Mouse (Mus musculus): ENCODE measurements around the gene Olfr20. TPM values are rescaled to one million over a fixed set of nuclear protein-coding genes. Genes with fewer than 3 reads are reported as not detected.

Gene Olfr20
- polyA plus RNA-seq, 1 experiment from 2014 or later: not detected

DNA sequence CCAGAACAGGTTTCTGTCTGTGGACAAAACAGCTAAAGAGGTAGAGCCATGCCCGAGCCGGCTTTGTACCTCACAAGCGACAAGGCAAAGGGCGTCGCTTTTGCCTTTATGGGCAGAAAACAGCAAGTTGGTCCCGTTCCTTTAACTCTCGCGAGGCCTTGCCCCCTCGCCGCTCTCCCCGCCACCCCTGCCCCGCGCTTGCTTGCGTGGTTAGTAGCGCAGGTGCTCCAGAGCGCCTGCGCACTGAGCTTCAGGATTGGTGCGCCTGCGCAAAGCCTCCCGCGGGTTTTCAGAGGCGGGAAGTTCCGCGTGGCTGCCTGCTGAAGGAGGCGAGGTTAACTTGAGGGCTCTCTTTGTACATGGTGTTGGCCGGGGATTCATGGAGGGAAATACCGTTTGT lies 21.1 kb upstream of the Olfr20 start, which contains the start of the genes Aspa, Gm49340 and Spata22:
TSS of gene Aspa (minus strand) at position 155 of the 400 bp plus-strand sequence.
TSS of gene Gm49340 (plus strand) at position 300 of the 400 bp plus-strand sequence.
TSS of gene Spata22 (plus strand) at position 300 of the 400 bp plus-strand sequence.
- Histone ChIP-seq H3K27me3 (ENCODE audit: control insufficient read depth, insufficient read depth, low read length) (no peaks in the 10 kb centered on the region), H3K9ac (replicated peaks; ENCODE audit: low read depth, low read length) (no peak within 1 kb of the TSS), H3K9me3 (ENCODE audit: control insufficient read depth, low read depth, low read length) (no peaks in the 10 kb centered on the region), H3K4me3 (ENCODE audit: low read depth, low read length) (no peak within 1 kb of the TSS), H3K4me1 (ENCODE audit: control insufficient read depth, insufficient read depth, low read length) (0 out of 2 replicates have a peak, but pooled peaks cover 2% of the 10 kb centered on the region), H3K27ac (ENCODE audit: low read length) (no peak within 1 kb of the TSS), H3K36me3 (ENCODE audit: control insufficient read depth, insufficient read depth, low read length) (no peaks in the 10 kb centered on the region), H3K4me2 (replicated peaks; ENCODE audit: low read depth, low read length) (no peak within 1 kb of the TSS)
- 79% methylated on average over 27 of the region's 27 CpGs for WGBS
- no peak for ATAC-seq (ENCODE audit: insufficient number of reproducible peaks, insufficient read depth, low FRiP score, low read depth)

DNA sequence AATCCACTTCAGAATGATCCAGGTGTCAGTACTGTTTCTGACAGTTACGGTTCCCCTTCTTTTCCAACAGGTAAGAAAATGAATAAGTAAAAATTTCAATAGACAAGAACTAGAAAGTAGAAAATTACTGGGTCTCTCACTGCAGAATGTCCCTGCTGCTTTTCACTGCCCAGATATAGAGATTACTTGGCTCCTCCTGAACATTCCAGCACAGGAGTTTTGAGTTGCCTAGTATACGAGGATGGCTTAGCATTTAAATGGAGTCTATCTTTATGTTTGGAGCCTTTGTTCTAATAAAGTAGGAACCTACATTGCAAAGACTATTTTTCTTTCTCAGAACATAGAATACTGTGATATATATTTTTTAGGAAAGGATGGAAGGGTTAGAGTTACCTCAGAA lies 17.2 kb upstream of the Olfr20 start:
- no peak for ATAC-seq (ENCODE audit: insufficient number of reproducible peaks, insufficient read depth, low FRiP score, low read depth)
- H3K36me3 ChIP-seq (ENCODE audit: control insufficient read depth, insufficient read depth, low read length): no peaks in the 10 kb centered on the region
- WGBS: 74% methylated on average over 2 of the region's 2 CpGs

DNA sequence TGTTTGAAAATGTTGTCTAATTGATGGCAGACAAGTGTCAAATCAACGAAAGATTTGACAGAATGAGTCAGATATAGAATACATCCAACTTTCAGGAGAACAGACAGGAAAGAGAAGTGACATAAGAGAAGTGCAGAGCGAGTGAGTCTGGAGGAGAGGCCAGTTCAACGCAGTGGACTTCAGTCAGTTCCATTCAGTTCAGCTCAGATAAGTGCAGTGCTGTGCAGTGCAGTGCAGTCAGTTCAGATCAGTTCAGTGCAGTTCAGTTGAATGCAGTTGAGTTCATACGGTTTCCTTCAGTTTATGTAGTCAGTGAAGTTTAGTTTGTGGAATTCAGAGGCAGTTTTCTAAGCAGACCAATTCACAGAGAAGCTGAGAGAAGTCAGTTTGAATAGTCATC lies 13.7 kb upstream of the Olfr20 start:
- H3K4me1 ChIP-seq (ENCODE audit: control insufficient read depth, insufficient read depth, low read length): no peaks in the 10 kb centered on the region
- H3K9me3 ChIP-seq (ENCODE audit: control insufficient read depth, low read depth, low read length): no peaks in the 10 kb centered on the region
- H3K27ac ChIP-seq (ENCODE audit: low read length): no peak overlapping the region
- no peak overlapping the region for H3K4me3 ChIP-seq (ENCODE audit: low read depth, low read length)
- ATAC-seq (ENCODE audit: insufficient number of reproducible peaks, insufficient read depth, low FRiP score, low read depth): no peak
- H3K9ac ChIP-seq (replicated peaks; ENCODE audit: low read depth, low read length): no peak overlapping the region
- no peak overlapping the region for H3K4me2 ChIP-seq (replicated peaks; ENCODE audit: low read depth, low read length)
- WGBS: 62% methylated on average over 4 of the region's 4 CpGs
- no peaks in the 10 kb centered on the region for H3K27me3 ChIP-seq (ENCODE audit: control insufficient read depth, insufficient read depth, low read length)
- H3K36me3 ChIP-seq (ENCODE audit: control insufficient read depth, insufficient read depth, low read length): no peaks in the 10 kb centered on the region

More for the DNA sequence above, 17.2 kb upstream of the Olfr20 start:
- H3K27me3 ChIP-seq (ENCODE audit: control insufficient read depth, insufficient read depth, low read length): no peaks in the 10 kb centered on the region
- no peak overlapping the region for H3K27ac ChIP-seq (ENCODE audit: low read length)
- no peaks in the 10 kb centered on the region for H3K9me3 ChIP-seq (ENCODE audit: control insufficient read depth, low read depth, low read length)
- H3K9ac ChIP-seq (replicated peaks; ENCODE audit: low read depth, low read length): no peak overlapping the region
- H3K4me3 ChIP-seq (ENCODE audit: low read depth, low read length): no peak overlapping the region
- H3K4me1 ChIP-seq (ENCODE audit: control insufficient read depth, insufficient read depth, low read length): no peaks in the 10 kb centered on the region
- no peak overlapping the region for H3K4me2 ChIP-seq (replicated peaks; ENCODE audit: low read depth, low read length)

DNA sequence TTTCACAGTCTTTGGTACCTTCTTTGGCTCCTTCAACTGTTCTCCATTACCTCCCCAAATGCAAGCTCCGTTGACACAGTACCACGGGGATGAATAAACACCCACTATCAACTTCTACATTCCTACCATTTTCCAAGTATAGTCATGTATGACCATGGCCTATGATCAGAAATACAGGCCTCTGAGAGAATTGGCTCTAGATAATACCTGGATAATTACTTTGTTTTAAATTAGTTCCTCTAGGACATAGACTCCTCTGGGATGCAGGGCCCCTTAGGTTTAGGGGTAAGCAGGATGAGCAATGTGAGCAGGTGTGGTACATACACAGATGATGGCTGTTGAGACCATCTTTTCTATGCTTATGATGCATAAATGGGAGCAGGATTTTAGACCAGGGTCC lies 20.4 kb downstream of the Olfr20 start, which contains the start of gene Olfr376:
TSS of gene Olfr376 (plus strand) at position 301 of the 400 bp plus-strand sequence.
- Histone ChIP-seq H3K9me3 (ENCODE audit: control insufficient read depth, low read depth, low read length) (no peaks in the 10 kb centered on the region), H3K27me3 (ENCODE audit: control insufficient read depth, insufficient read depth, low read length) (no peaks in the 10 kb centered on the region), H3K27ac (ENCODE audit: low read length) (no peak within 1 kb of the TSS), H3K4me1 (ENCODE audit: control insufficient read depth, insufficient read depth, low read length) (no peaks in the 10 kb centered on the region), H3K4me3 (ENCODE audit: low read depth, low read length) (no peak within 1 kb of the TSS), H3K36me3 (ENCODE audit: control insufficient read depth, insufficient read depth, low read length) (no peaks in the 10 kb centered on the region), H3K9ac (replicated peaks; ENCODE audit: low read depth, low read length) (no peak within 1 kb of the TSS), H3K4me2 (replicated peaks; ENCODE audit: low read depth, low read length) (no peak within 1 kb of the TSS)
- 76% methylated on average over 2 of the region's 2 CpGs for WGBS
- ATAC-seq (ENCODE audit: insufficient number of reproducible peaks, insufficient read depth, low FRiP score, low read depth): no peak

DNA sequence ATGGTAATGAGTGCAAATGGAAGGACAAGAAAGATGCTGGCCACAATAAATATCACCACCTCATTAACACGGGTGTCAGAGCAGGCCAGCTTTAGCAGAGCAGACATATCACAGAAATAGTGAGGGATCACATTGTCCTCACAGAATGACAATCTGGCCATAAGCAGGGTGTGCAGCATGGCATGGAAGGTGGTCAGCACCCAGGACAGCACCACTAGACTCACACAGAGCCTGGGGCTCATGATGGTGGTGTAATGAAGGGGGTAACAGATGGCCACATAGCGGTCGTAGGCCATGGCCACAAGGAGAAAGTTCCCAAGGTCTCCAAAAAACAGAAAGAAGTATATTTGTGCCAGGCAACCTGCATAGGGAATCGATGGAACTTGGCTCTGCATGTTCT lies 44.8 kb downstream of the Olfr20 start:
- no peaks in the 10 kb centered on the region for H3K4me1 ChIP-seq (ENCODE audit: control insufficient read depth, insufficient read depth, low read length)
- no peak overlapping the region for H3K4me3 ChIP-seq (ENCODE audit: low read depth, low read length)
- no peaks in the 10 kb centered on the region for H3K36me3 ChIP-seq (ENCODE audit: control insufficient read depth, insufficient read depth, low read length)
- H3K4me2 ChIP-seq (replicated peaks; ENCODE audit: low read depth, low read length): no peak overlapping the region
- H3K27me3 ChIP-seq (ENCODE audit: control insufficient read depth, insufficient read depth, low read length): no peaks in the 10 kb centered on the region
- no peak overlapping the region for H3K9ac ChIP-seq (replicated peaks; ENCODE audit: low read depth, low read length)
- H3K9me3 ChIP-seq (ENCODE audit: control insufficient read depth, low read depth, low read length): no peaks in the 10 kb centered on the region
- ATAC-seq (ENCODE audit: insufficient number of reproducible peaks, insufficient read depth, low FRiP score, low read depth): no peak
- WGBS: 64% methylated on average over 4 of the region's 4 CpGs
- H3K27ac ChIP-seq (ENCODE audit: low read length): no peak overlapping the region

DNA sequence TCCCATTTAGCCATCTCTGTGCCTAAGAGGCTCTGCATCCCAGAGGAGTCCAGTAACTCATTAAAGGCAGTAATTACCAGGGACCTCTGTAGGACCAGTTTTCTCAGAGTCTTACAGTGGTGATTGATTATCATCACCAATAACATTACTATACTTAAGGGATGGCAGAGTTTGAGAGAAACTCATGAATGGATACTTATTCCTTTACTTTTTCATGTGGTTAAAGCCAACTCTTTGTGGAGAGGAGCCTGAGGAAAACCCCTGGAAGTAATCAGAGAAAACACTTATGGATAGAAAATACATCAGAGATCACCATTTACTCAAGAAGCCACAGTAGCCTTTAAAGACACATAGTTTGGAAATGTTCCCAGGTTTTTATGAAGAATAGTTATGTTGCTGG lies 48.9 kb downstream of the Olfr20 start, which contains the start of gene Olfr1:
TSS of gene Olfr1 (minus strand) at position 101 of the 400 bp plus-strand sequence.
- Histone ChIP-seq H3K27ac (ENCODE audit: low read length) (no peak within 1 kb of the TSS), H3K4me2 (replicated peaks; ENCODE audit: low read depth, low read length) (no peak within 1 kb of the TSS)
- no peak for ATAC-seq (ENCODE audit: insufficient number of reproducible peaks, insufficient read depth, low FRiP score, low read depth)

More for the DNA sequence above, 48.9 kb downstream of the Olfr20 start, which contains the start of gene Olfr1:
- Histone ChIP-seq H3K9me3 (ENCODE audit: control insufficient read depth, low read depth, low read length) (no peaks in the 10 kb centered on the region), H3K4me1 (ENCODE audit: control insufficient read depth, insufficient read depth, low read length) (no peaks in the 10 kb centered on the region), H3K36me3 (ENCODE audit: control insufficient read depth, insufficient read depth, low read length) (no peaks in the 10 kb centered on the region), H3K27me3 (ENCODE audit: control insufficient read depth, insufficient read depth, low read length) (no peaks in the 10 kb centered on the region), H3K4me3 (ENCODE audit: low read depth, low read length) (no peak within 1 kb of the TSS), H3K9ac (replicated peaks; ENCODE audit: low read depth, low read length) (no peak within 1 kb of the TSS)

Other genes with a start within 250 kb of the Olfr20 start
- 13.3 and 14.2 TPM in 2 replicates for gene Haspin, start 212.5 kb upstream of the Olfr20 start, polyA plus RNA-seq (2014; fragmentation: Nextera tagmentation; extraction: Ambion mirVana)
- 0.17 and 0.20 TPM in 2 replicates for gene P2rx5, start 190.4 kb upstream of the Olfr20 start, polyA plus RNA-seq (2014; fragmentation: Nextera tagmentation; extraction: Ambion mirVana)
- 111 and 116 TPM in 2 replicates for gene Emc6, start 173.7 kb upstream of the Olfr20 start, polyA plus RNA-seq (2014; fragmentation: Nextera tagmentation; extraction: Ambion mirVana)
- 241 and 253 TPM in 2 replicates for gene Tax1bp3, start 173.7 kb upstream of the Olfr20 start, polyA plus RNA-seq (2014; fragmentation: Nextera tagmentation; extraction: Ambion mirVana)
- gene Ctns, start 151.7 kb upstream of the Olfr20 start, polyA plus RNA-seq (2014; fragmentation: Nextera tagmentation; extraction: Ambion mirVana): 20.0 and 20.7 TPM in 2 replicates
- gene Shpk, start 151.3 kb upstream of the Olfr20 start, polyA plus RNA-seq (2014; fragmentation: Nextera tagmentation; extraction: Ambion mirVana): 1.8 TPM in 2 replicates
- gene Trpv1, start 116.5 kb upstream of the Olfr20 start, polyA plus RNA-seq (2014; fragmentation: Nextera tagmentation; extraction: Ambion mirVana): 0.13 TPM in 1 of 2 replicates, not detected in the other
- gene Trpv3, start 83.4 kb upstream of the Olfr20 start, polyA plus RNA-seq (2014; fragmentation: Nextera tagmentation; extraction: Ambion mirVana): 0.12 and 0.42 TPM in 2 replicates
- gene Aspa, start 21.2 kb upstream of the Olfr20 start, polyA plus RNA-seq (2014; fragmentation: Nextera tagmentation; extraction: Ambion mirVana): 3.7 and 4.1 TPM in 2 replicates
- not detected in 2 replicates for gene Gm49340, start 21.0 kb upstream of the Olfr20 start, polyA plus RNA-seq (2014; fragmentation: Nextera tagmentation; extraction: Ambion mirVana)
- not detected in 2 replicates for gene Spata22, start 21.0 kb upstream of the Olfr20 start, polyA plus RNA-seq (2014; fragmentation: Nextera tagmentation; extraction: Ambion mirVana)
- not detected in 2 replicates for gene Olfr376, start 20.5 kb downstream of the Olfr20 start, polyA plus RNA-seq (2014; fragmentation: Nextera tagmentation; extraction: Ambion mirVana)
- not detected in 2 replicates for gene Olfr1, start 48.8 kb downstream of the Olfr20 start, polyA plus RNA-seq (2014; fragmentation: Nextera tagmentation; extraction: Ambion mirVana)
- not detected in 2 replicates for gene Olfr378, start 77.7 kb downstream of the Olfr20 start, polyA plus RNA-seq (2014; fragmentation: Nextera tagmentation; extraction: Ambion mirVana)
- not detected in 2 replicates for gene Olfr380, start 106.7 kb downstream of the Olfr20 start, polyA plus RNA-seq (2014; fragmentation: Nextera tagmentation; extraction: Ambion mirVana)
- not detected in 2 replicates for gene Olfr381, start 140.8 kb downstream of the Olfr20 start, polyA plus RNA-seq (2014; fragmentation: Nextera tagmentation; extraction: Ambion mirVana)
- not detected in 2 replicates for gene Olfr382, start 166.4 kb downstream of the Olfr20 start, polyA plus RNA-seq (2014; fragmentation: Nextera tagmentation; extraction: Ambion mirVana)
- not detected in 2 replicates for gene Olfr385, start 242.2 kb downstream of the Olfr20 start, polyA plus RNA-seq (2014; fragmentation: Nextera tagmentation; extraction: Ambion mirVana)
- gene Olfr384, start 247.8 kb downstream of the Olfr20 start, polyA plus RNA-seq (2014; fragmentation: Nextera tagmentation; extraction: Ambion mirVana): not detected in 2 replicates

Measured in stomach, embryonic 14.5 days (tissue).